ENCODE assay signal across 9 mouse cellular contexts in the genomic region with DNA sequence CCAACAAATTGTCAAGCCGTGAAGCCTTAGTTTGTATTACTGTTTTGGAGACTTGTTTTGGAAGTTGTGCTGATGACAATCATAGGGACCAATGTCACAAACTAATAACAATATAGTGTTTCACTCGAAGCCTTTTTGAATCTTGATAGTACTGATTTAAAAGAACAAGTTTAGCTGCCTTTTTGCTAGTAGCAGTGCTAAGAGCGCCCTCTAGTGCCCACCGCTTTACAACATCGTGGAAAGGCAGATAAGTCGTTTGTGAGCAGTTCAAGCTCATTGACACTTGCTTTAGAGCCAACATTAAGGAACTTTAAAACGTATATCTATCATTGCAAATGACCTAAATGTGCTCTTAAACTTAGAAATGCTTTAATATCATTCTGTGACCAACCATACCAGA.
DNase-seq lines count a peak whose midpoint lies in the region; ATAC-seq and TF ChIP-seq lines count a peak whose summit lies in the region.
"Had no signal": no experiment of that assay in that cellular context is flagged by ENCODE, and none has a peak within 500 bp of the region (broad histone marks: within the 10 kb centered on the region; RNA-seq: fewer than 3 reads in every experiment).

No protein-coding gene starts in this region.

- TF ChIP-seq POLR2A in MEL (IDR thresholded peaks at IDR 0.05; ENCODE audit: control insufficient read depth in 1 of 2, insufficient read depth in 1 of 2, low read depth in 1 of 2, low read length in 2 of 2, poor library complexity in 1 of 2) = no peak

- no peak overlapping the region for H3K27ac ChIP-seq in MEL (ENCODE audit: control insufficient read depth, low read depth, low read length)
- H3K27ac ChIP-seq in kidney, postnatal 0 days = no peak overlapping the region
- H3K27ac ChIP-seq in liver, embryonic 14.5 days = no peak overlapping the region
- H3K27ac ChIP-seq: limb, embryonic 13.5 days had no signal

- peak; percentile 18 for DNase-seq in 3134 (ENCODE audit: extremely low read depth, insufficient read length, low spot score)
- DNase-seq in MEL (ENCODE audit: low read depth, low spot score) = peak; percentile 64
- peak; percentile 45 for DNase-seq in cerebellum, adult 9-10 months
- peak; percentile 58 to 96 for DNase-seq in frontal cortex, adult 2 months (ENCODE audit: extremely low spot score in 1 of 2, low spot score in 1 of 2)
- peak; percentile 92 for DNase-seq in kidney, postnatal 0 days (ENCODE audit: low spot score)
- DNase-seq in liver, embryonic 14.5 days (ENCODE audit: low read depth in 3 of 3, low spot score in 3 of 3) = peak; percentile 2 to 11 (median 7)
- DNase-seq in ovary, postnatal 36 days (ENCODE audit: low spot score) = peak; percentile 71
- DNase-seq in yolk sac, embryonic 10.5 days (ENCODE audit: low spot score) = peak; percentile 31

- no peak overlapping the region for H3K9ac ChIP-seq in MEL (ENCODE audit: control insufficient read depth, low read depth, low read length, poor library complexity, severe bottlenecking)
- no peak overlapping the region for H3K9ac ChIP-seq in kidney, postnatal 0 days (ENCODE audit: low read depth, low read length)
- H3K9ac ChIP-seq in liver, embryonic 14.5 days (replicated peaks) = no peak overlapping the region
- H3K9ac ChIP-seq: limb, embryonic 13.5 days had no signal

- peak; percentile 65 for TF ChIP-seq RAD21 in MEL (IDR thresholded peaks at IDR 0.05; ENCODE audit: low read depth, low read length)

- no peaks in the 10 kb centered on the region for H3K79me2 ChIP-seq in MEL (ENCODE audit: control insufficient read depth, insufficient read depth, low read length, poor library complexity)

- no peak overlapping the region for H3K4me2 ChIP-seq in kidney, postnatal 0 days (ENCODE audit: low read length)
- no peak overlapping the region for H3K4me2 ChIP-seq in liver, embryonic 14.5 days (ENCODE audit: low read depth)
- H3K4me2 ChIP-seq: limb, embryonic 13.5 days had no signal

- ATAC-seq in kidney, postnatal 0 days (replicated peaks; ENCODE audit: low FRiP score, low read depth) = no peak
- ATAC-seq in liver, embryonic 14.5 days (ENCODE audit: insufficient read depth) = no peak

- no peak overlapping the region for H3K4me3 ChIP-seq in MEL (ENCODE audit: control insufficient read depth in 1 of 2, insufficient read depth in 1 of 2, low read depth in 2 of 2, low read length in 2 of 2)
- H3K4me3 ChIP-seq in kidney, postnatal 0 days (replicated peaks; ENCODE audit: low read depth, low read length) = no peak overlapping the region
- H3K4me3 ChIP-seq in liver, embryonic 14.5 days (ENCODE audit: insufficient read depth in 1 of 2, low read depth in 2 of 2, low read length in 2 of 2) = no peak overlapping the region
- H3K4me3 ChIP-seq: limb, embryonic 13.5 days had no signal

- H3K9me3 ChIP-seq in MEL (replicated peaks; ENCODE audit: insufficient read depth, low read length) = no peaks in the 10 kb centered on the region
- no peaks in the 10 kb centered on the region for H3K9me3 ChIP-seq in kidney, postnatal 0 days (replicated peaks; ENCODE audit: low read length)
- H3K9me3 ChIP-seq in liver, embryonic 14.5 days (ENCODE audit: control insufficient read depth, low read length) = no peaks in the 10 kb centered on the region
- H3K9me3 ChIP-seq: limb, embryonic 13.5 days had no signal

- TF ChIP-seq EP300 in MEL (IDR thresholded peaks at IDR 0.05; ENCODE audit: low read depth in 1 of 2, low read length in 2 of 2) = no peak
- no peak for TF ChIP-seq EP300 in liver, embryonic 14.5 days (IDR thresholded peaks at IDR 0.05; ENCODE audit: low read depth)

- 13% methylated on average over 7 of the region's 7 CpGs for WGBS in kidney, postnatal 0 days
- 12% methylated on average over 7 of the region's 7 CpGs for WGBS in liver, embryonic 14.5 days (ENCODE audit: insufficient replicate concordance)

- TF ChIP-seq CTCF in MEL (IDR thresholded peaks at IDR 0.05 in 2 of 3, conservative IDR thresholded peaks at IDR 0.05 in 1 of 3; ENCODE audit: control insufficient read depth in 1 of 3, insufficient read depth in 1 of 3, low read depth in 2 of 3, low read length in 3 of 3, poor library complexity in 1 of 3, severe bottlenecking in 1 of 3) = peak; percentile 61 to 74 (median 68)
- TF ChIP-seq CTCF in kidney, postnatal 0 days (IDR thresholded peaks at IDR 0.05; ENCODE audit: low read depth) = peak; percentile 95
- peak; percentile 69 for TF ChIP-seq CTCF in liver, embryonic 14.5 days (IDR thresholded peaks at IDR 0.05; ENCODE audit: low read depth)

- H3K36me3 ChIP-seq in MEL (ENCODE audit: control insufficient read depth in 1 of 2, insufficient read depth in 2 of 2, low read length in 2 of 2) = no peaks in the 10 kb centered on the region
- H3K36me3 ChIP-seq in kidney, postnatal 0 days (ENCODE audit: insufficient read depth, low read length) = no peaks in the 10 kb centered on the region
- H3K36me3 ChIP-seq in liver, embryonic 14.5 days (replicated peaks; ENCODE audit: control insufficient read depth, insufficient read depth, low read depth) = no peaks in the 10 kb centered on the region
- H3K36me3 ChIP-seq: limb, embryonic 13.5 days had no signal

- H3K27me3 ChIP-seq in MEL (ENCODE audit: control insufficient read depth in 1 of 2, insufficient read depth in 2 of 2, low read length in 2 of 2) = no peaks in the 10 kb centered on the region
- H3K27me3 ChIP-seq in kidney, postnatal 0 days (ENCODE audit: insufficient read depth, low read length) = no peaks in the 10 kb centered on the region
- no peaks in the 10 kb centered on the region for H3K27me3 ChIP-seq in liver, embryonic 14.5 days (ENCODE audit: control insufficient read depth, insufficient read depth, low read length)

- no peaks in the 10 kb centered on the region for H3K4me1 ChIP-seq in MEL (ENCODE audit: control insufficient read depth in 1 of 2, insufficient read depth in 2 of 2, low read length in 2 of 2)
- H3K4me1 ChIP-seq in kidney, postnatal 0 days (replicated peaks; ENCODE audit: insufficient read depth, low read length) = no peaks in the 10 kb centered on the region
- no peaks in the 10 kb centered on the region for H3K4me1 ChIP-seq in liver, embryonic 14.5 days (replicated peaks; ENCODE audit: control insufficient read depth in 2 of 2, insufficient read depth in 2 of 2, low read length in 1 of 2)
- H3K4me1 ChIP-seq: limb, embryonic 13.5 days had no signal

TF ChIP-seq in MEL, 35 proteins besides CTCF, POLR2A, EP300 and RAD21:
- TF ChIP-seq MXI1 (IDR thresholded peaks at IDR 0.05; ENCODE audit: low read depth, low read length) = no peak
- peak; percentile 63 for TF ChIP-seq SMC3 (IDR thresholded peaks at IDR 0.05; ENCODE audit: low read depth, low read length)

Comparison
In these comparisons a context has a peak if more than half of its experiments do, and no peak if none do; other contexts are left out.
1. DNase-seq: peak in every context shown above with its lines; median percentile 92 in kidney, postnatal 0 days; 77 in frontal cortex, adult 2 months; 71 in ovary, postnatal 36 days; 64 in MEL; 45 in cerebellum, adult 9-10 months; 31 in yolk sac, embryonic 10.5 days; 18 in 3134; 7 in liver, embryonic 14.5 days.